Mouse (Mus musculus) stomach, adult 2 months (tissue): ENCODE data around the gene Becn1. TPM values are rescaled to one million over a fixed set of nuclear protein-coding genes. Genes with fewer than 3 reads are reported as not detected.

Experiments used
- polyA plus RNA-seq: library from polyadenylated mRNA; depleted of rRNA; stranded (reverse); fragments of >200 nt; gene quantifications from 2 replicates; pipeline ENCODE4 v1.2.3, GENCODE M21; 2012; rRNA removed

Gene Becn1
- 45.6 and 56.4 TPM in 2 replicates for polyA plus RNA-seq

DNA sequence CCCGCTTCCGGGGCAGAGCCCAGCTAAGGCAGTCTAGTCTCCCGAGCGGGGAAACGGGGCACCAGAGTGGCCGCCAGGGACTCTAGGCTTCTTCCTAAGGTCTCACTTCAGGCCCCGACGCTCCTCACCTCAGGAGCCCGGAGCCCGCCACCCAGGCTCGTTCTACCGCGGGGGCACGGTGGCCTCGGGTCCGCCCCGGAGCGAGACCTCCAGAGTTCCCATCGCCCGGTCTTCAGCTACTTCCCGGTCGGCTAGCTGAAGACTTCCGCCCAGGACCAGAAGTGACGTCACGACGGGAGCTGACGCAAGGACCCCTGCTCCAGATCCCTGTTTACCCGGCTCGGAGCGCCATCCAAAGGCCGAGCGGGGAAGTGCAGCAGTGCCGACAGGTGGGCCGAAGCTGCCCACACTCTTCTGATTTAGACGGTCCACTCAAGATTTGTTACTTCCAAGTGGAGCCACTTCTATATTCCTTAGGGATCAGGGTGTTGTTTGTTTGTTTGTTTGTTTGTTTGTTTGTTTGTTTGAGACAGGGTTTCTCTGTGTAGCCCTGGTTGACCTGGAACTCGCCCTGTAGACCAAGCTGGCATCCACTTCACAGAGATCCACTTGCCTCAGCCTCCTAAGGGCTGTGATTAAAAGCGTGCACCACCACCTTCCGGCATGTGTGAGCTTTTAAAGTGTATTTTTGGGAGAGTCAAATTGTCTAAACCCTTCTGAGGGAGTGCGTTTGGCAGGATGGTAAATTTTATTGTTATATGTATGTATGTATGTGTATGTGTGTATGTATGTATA is at the start of gene Becn1:
Gene Becn1 (minus strand): TSS at position 283 of the 795 bp plus-strand sequence.

DNA sequence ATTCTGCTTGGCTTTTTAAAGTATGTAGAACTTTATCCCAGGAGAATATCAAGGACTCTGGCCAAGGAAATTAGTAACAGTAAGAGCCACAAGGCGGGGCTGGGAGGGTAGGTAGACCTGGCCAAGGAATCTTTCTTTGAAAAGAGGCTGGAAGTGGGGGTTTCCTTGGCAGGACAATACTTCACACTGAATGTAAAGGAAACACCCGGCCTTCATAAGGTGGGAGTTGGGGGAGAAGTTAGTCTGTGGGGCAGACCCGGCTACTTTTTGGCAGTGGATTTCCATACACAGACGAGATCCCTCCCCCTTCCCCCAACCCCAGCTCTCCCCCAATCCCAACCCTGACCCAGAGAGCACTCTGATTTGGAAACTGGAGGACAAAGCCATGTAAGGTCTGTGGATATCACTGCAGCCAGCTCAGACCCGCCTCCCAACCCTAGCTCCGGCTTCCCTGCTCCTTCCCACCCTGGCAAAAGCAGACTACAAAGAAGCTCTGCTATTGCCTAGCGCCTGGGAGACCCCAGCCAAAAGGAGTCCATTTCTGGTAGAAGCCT is 28.4 kb upstream of the Becn1 start, which contains the start of gene Aoc3:
Gene Aoc3 (plus strand): TSS at position 235 of the 554 bp plus-strand sequence.

DNA sequence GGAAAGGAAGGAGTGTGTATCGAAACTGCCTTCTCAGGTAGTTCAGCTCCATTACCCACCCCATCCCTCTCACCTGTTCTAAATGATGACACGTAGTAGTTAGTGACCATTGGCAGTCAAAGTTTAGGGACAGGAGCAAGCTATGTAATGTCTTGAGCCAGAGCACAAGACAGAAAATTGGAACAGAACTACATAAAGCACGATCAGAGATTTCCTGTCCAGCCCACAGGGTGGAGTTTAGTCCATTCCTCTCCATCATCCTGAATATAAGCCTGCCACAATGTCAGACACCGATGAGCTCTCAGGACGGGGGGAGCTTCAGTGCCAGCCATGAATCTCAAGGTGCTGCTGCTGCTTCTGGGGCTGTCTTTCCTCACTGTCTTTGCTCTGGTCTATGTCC is 22.7 kb upstream of the Becn1 start, which contains the start of gene Aoc2:
Gene Aoc2 (plus strand): TSS at position 301 of the 400 bp plus-strand sequence.

DNA sequence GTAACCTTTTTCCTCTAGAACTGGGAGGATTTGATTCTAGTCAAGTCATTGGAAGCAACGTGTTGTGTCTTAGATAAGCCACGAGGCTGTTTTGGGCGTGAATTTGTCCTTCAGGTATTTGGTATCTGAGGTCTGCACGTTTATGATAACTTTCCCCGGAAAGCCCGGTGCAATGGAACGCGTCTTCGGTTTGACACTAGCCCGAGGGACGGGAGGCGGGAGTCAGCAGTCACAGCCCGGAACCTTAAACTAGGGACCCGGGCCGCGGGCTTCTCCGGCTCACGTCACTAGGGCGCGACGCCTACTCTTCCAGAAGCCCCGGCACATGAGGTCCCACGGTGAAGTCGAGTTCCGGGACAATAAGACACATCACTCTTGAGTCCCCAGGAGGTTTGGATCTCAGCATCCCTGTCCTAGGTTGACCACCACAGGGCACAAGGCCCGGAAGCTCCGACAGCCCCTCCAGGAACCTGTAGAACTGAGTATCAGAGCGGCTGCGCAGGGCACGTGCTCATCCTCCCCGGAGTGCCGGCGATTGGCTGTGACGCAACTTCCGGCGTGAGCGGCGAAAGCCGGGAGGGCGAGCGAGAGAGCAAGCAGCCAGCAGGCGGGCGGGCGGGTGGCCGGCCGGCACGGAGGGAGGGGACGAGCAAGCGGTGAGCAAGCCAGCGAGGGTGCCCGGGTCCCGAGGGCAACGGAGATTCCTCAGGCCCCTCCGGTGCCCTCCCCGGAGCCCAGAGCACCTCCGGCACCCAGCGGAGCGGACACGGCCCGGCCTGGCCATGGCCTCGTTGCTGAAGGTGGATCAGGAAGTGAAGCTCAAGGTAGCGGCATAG is 13.8 kb upstream of the Becn1 start, which contains the start of gene Psme3:
Gene Psme3 (plus strand): TSS at position 549 of the 836 bp plus-strand sequence.

DNA sequence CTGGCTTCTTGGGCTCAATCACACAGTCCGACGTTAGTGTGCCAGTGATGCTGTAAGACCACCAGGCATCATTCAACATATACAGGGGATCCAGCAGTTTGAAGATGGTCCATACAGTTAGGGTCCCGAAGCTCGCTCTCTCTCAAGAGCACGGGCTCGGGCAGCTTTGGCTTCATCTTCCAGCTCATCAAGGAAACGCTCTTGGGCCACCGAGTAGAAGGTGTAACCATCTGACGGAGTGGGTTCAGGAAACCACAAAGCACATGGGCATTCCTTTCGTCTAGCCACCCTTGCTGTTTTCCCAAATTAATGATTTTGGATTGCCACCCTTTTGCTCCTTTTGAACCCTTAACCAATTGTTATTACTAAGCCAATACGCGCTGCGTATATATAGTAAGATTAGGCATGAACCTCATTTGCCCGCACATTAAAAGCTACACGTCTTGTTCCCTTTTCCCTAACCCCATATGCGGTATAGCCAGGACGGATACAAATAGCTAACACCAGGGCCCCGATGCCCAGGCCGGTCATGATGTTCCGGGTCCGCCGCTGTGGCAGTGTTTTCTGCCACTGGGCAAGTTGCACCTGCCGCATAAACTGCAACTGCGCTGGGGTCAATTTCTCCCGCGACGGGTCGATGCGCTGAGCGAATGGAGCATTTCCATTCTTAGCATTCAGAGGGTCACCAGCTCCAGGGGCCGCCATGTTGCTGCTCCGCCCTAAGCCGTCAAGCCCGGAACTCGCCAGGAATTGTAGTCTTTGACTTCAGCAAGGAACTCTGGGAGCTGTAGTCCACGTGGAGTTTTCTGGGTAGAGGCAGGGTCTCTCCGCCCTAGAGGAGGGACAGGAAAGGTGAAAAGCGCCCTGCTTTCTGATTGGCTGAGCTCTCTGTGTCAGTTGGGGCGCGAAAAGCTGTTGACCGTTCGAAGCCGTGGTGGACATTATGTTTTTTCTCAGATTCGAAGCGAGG is 23.6 kb downstream of the Becn1 start, which contains the start of the genes Cntd1 and Coa3:
Gene Cntd1 (plus strand): TSS at position 790 of the 970 bp plus-strand sequence.
Gene Coa3 (minus strand): TSS at position 892 of the 970 bp plus-strand sequence.

DNA sequence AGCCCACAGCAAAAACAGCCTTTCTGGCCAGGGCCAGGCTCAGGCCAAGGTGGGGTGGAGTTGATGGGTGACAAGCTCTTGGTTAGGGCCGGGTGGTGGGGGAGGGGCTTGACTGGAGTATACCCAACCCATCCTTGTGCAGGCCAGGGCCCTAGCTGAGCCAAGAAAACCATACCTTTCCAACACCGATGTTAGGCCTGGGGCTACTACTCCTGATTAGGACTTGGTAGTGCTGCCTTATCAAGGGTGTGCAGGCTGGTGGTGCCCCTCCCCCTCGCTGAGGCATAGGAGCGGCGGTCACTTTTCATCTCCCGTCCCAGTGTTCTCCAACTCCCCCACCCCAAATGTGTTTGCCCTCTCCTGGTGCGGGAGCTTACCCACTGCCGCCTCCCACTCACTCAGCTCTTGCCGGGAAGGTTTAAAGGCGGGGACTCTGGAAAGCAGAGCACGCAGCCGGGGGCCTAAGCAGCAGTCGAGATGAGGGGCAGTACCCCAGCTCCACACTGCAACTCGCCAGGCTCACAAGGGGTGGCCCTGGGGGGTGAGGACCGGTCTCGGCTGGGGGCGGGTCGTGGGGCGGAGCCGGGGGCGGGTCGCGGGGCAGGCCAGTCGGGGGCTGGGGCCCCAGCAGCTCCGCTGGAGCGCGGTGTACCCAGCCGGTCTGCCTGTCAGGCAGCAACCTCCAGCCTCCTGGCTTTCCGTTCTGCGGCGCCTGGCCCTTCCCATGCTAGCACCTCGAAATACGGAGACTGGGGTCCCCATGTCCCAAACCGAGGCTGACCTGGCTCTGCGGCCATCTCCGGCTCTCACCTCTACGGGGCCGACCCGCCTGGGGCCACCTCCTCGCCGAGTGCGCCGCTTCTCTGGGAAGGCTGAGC is 41.9 kb downstream of the Becn1 start, which contains the start of gene Wnk4:
Gene Wnk4 (plus strand): TSS at position 620 of the 878 bp plus-strand sequence.

DNA sequence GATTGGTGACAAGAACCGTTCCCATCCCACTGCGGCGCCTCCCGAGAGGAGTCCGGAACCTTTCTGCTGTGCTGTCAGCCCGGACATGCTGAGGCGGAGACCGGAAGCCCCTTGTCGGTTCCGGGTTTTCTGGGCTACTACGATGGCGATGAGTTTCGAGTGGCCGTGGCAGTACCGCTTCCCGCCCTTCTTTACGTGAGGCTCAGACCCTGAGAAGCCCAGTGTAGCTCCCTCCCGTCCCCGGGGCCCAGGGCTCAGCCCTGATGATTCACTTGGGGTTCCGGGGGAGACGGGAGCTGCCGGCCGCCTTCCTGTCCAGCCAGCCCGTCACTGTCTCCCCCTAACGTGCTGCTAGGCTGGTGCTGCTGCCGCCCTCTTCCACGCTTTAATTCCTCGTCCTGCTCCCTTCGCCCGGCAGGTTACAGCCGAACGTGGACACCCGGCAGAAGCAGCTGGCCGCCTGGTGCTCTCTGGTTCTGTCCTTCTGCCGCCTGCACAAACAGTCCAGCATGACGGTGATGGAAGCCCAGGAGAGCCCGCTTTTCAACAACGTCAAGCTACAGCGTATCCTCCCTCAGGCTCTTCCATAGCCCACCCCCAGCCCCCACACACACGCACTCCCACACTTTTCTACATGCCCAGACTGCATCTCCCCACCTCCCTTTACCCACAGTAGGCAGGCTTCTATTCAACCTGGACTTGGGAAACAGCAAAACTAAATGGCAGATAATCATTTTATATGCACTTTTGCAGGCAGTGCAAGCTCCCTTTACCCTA is 48.3 kb downstream of the Becn1 start, which contains the start of gene Vps25:
Gene Vps25 (plus strand): TSS at position 95 of the 777 bp plus-strand sequence.

DNA sequence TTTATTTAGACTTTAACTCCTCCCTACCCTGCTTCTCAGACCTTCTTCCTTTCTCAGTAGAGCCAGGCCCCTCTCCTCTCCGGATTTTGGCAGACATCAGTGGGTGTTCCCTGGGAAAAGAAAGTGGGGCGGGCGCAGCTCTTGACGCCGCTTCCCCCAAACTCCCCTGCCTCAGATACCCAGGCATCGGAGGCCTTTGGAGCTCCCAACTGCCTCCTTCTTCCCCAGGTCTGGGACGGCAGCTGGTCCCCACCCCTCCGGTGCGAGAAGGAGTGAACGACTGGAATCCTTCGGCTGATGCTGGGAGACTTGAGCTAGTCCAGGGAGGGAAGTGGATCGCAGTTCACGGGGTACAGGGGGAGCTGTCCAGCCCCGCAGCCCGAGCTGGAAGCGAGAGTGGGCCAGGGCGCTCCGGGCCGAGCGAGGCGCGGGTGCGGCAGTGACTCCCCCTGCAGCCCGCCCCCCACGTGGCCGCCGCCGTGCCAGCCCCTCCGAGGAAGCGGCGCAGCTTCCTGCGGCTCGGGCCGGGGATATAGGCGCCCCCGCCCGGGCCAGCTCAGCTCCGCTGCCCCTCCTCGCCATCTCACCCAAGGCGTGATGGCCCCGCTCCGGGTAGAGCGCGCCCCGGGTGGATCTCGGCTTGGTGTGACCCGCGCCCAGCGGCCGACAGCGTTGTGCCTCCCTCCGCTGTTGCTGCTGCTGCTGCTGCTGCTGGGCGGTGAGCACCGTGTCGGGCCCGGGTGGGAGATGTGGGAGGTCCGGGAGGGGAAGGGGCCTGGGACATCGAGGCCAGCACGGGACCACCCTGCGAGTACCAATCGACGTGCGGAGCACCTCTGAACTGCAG is 56.0 kb downstream of the Becn1 start, which contains the start of gene Ramp2:
Gene Ramp2 (plus strand): TSS at position 174 of the 847 bp plus-strand sequence.

Other genes with a start within 250 kb of the Becn1 start
- 19.1 and 22.4 TPM in 2 replicates for gene Naglu, start 232.3 kb downstream of the Becn1 start, polyA plus RNA-seq
- gene Hsd17b1, start 223.9 kb downstream of the Becn1 start, polyA plus RNA-seq = 0.17 and 0.28 TPM in 2 replicates
- gene Coasy, start 219.7 kb downstream of the Becn1 start, polyA plus RNA-seq = 21.0 and 26.1 TPM in 2 replicates
- 30.3 and 32.5 TPM in 2 replicates for gene Mlx, start 215.0 kb downstream of the Becn1 start, polyA plus RNA-seq
- gene Psmc3ip, start 206.8 kb downstream of the Becn1 start, polyA plus RNA-seq = 0.12 and 0.17 TPM in 2 replicates
- gene Retreg3, start 182.4 kb downstream of the Becn1 start, polyA plus RNA-seq = 22.6 and 22.7 TPM in 2 replicates
- 8.8 and 9.5 TPM in 2 replicates for gene Tubg1, start 182.3 kb downstream of the Becn1 start, polyA plus RNA-seq
- gene Tubg2, start 146.4 kb downstream of the Becn1 start, polyA plus RNA-seq = 2.2 and 2.7 TPM in 2 replicates
- gene Cntnap1, start 131.8 kb downstream of the Becn1 start, polyA plus RNA-seq = 2.1 and 3.0 TPM in 2 replicates
- 48.6 and 67.7 TPM in 2 replicates for gene Plekhh3, start 130.9 kb downstream of the Becn1 start, polyA plus RNA-seq
- 0.55 TPM in 1 of 2 replicates, not detected in the other for gene Ccr10, start 126.8 kb downstream of the Becn1 start, polyA plus RNA-seq
- gene Ezh1, start 75.8 kb downstream of the Becn1 start, polyA plus RNA-seq = 9.5 and 10.8 TPM in 2 replicates
- gene Ramp2, start 56.3 kb downstream of the Becn1 start, polyA plus RNA-seq = 28.0 and 40.4 TPM in 2 replicates
- gene Vps25, start 48.6 kb downstream of the Becn1 start, polyA plus RNA-seq = 72.1 and 77.8 TPM in 2 replicates
- 11.2 TPM in 2 replicates for gene Wnk4, start 41.7 kb downstream of the Becn1 start, polyA plus RNA-seq
- 0.04 and 0.05 TPM in 2 replicates for gene Cntd1, start 23.3 kb downstream of the Becn1 start, polyA plus RNA-seq
- 322 and 371 TPM in 2 replicates for gene Coa3, start 23.2 kb downstream of the Becn1 start, polyA plus RNA-seq
- gene Psme3, start 13.9 kb upstream of the Becn1 start, polyA plus RNA-seq = 15.1 and 19.9 TPM in 2 replicates
- 2.2 and 2.3 TPM in 2 replicates for gene Aoc2, start 22.8 kb upstream of the Becn1 start, polyA plus RNA-seq
- gene Aoc3, start 28.3 kb upstream of the Becn1 start, polyA plus RNA-seq = 10.8 and 13.3 TPM in 2 replicates
- not detected in 2 replicates for gene G6pc, start 65.3 kb upstream of the Becn1 start, polyA plus RNA-seq
- gene Aarsd1, start 115.3 kb upstream of the Becn1 start, polyA plus RNA-seq = 9.5 and 10.3 TPM in 2 replicates
- gene Gm27029, start 122.5 kb upstream of the Becn1 start, polyA plus RNA-seq = not detected in 2 replicates
- 15.6 and 17.9 TPM in 2 replicates for gene Rundc1, start 122.8 kb upstream of the Becn1 start, polyA plus RNA-seq
- 2.6 and 3.7 TPM in 2 replicates for gene Ptges3l, start 123.0 kb upstream of the Becn1 start, polyA plus RNA-seq
- gene Rpl27, start 140.0 kb upstream of the Becn1 start, polyA plus RNA-seq = 103 and 107 TPM in 2 replicates
- 16.6 and 18.3 TPM in 2 replicates for gene Ifi35, start 146.1 kb upstream of the Becn1 start, polyA plus RNA-seq
- gene Rnd2, start 162.7 kb upstream of the Becn1 start, polyA plus RNA-seq = 7.1 and 8.6 TPM in 2 replicates
- 72.9 and 93.3 TPM in 2 replicates for gene Vat1, start 163.9 kb upstream of the Becn1 start, polyA plus RNA-seq
- 0.16 and 0.22 TPM in 2 replicates for gene Brca1, start 249.7 kb upstream of the Becn1 start, polyA plus RNA-seq
- gene Nbr1, start 249.9 kb upstream of the Becn1 start, polyA plus RNA-seq = 43.9 and 47.9 TPM in 2 replicates